Mouse (Mus musculus) kidney, adult 2 months (tissue): ENCODE data around the gene Cdk1. TPM values are rescaled to one million over a fixed set of nuclear protein-coding genes. Genes with fewer than 3 reads are reported as not detected.

Experiments
- DNase-seq: peaks from one replicate; pipeline ENCODE4 v3.0.0; 2021
- H3K27ac ChIP-seq: fragments of 200-500 bp; 2 replicates; pipeline ENCODE4 v1.5.1; 2012; ENCODE audit warnings: low read depth, low read length, control low read depth, inconsistent platforms; ENCODE audit not compliant: insufficient read depth
- H3K27me3 ChIP-seq: fragments of 200-500 bp; replicated peaks from 2 replicates; pipeline ENCODE4 v1.6.1; 2012; ENCODE audit warnings: mild to moderate bottlenecking, moderate library complexity, low read length, inconsistent platforms; ENCODE audit not compliant: control insufficient read depth, insufficient read depth
- H3K36me3 ChIP-seq: fragments of 200-500 bp; 2 replicates; pipeline ENCODE4 v1.6.1; 2012; ENCODE audit warnings: mild to moderate bottlenecking, moderate library complexity, low read length, inconsistent platforms; ENCODE audit not compliant: control insufficient read depth, insufficient read depth
- H3K4me1 ChIP-seq: fragments of 200-500 bp; 2 replicates; pipeline ENCODE4 v1.6.1; 2011; ENCODE audit warnings: low read length; ENCODE audit not compliant: control insufficient read depth, insufficient read depth
- H3K4me3 ChIP-seq: fragments of 200-500 bp; 2 replicates; pipeline ENCODE4 v1.5.1; 2011; ENCODE audit warnings: mild to moderate bottlenecking, low read depth, low read length, control low read depth; ENCODE audit not compliant: insufficient read depth
- CTCF ChIP-seq: fragments of 200-500 bp; conservative IDR thresholded peaks from 2 replicates; pipeline ENCODE4 v1.5.1; 2011; ENCODE audit warnings: low read depth, mild to moderate bottlenecking, control low read depth, low read length, moderate library complexity, mixed read lengths; ENCODE audit not compliant: insufficient read depth, insufficient read length
- POLR2A ChIP-seq: fragments of 200-500 bp; IDR thresholded peaks from one replicate; pipeline ENCODE4 v1.6.1; 2011; ENCODE audit warnings: low read depth, low read length, control low read depth
- WGBS: fragments of 180-500 bp; shearing (Covaris S2); methylation state at CpG from one replicate; pipeline ENCODE4 v1.1.7; 2018; 5-methylcytosine and 5-hydroxymethylcytosine counted together
- polyA plus RNA-seq: library from polyadenylated mRNA; depleted of rRNA; stranded (reverse); fragments of >200 nt; gene quantifications from 2 replicates; pipeline ENCODE4 v1.2.3, GENCODE M21; 2012; rRNA removed

The Cdk1 gene
- polyA plus RNA-seq, 1 experiment: 2.6 TPM

- Histone ChIP-seq H3K27ac (no peak overlapping the region), H3K27me3 (no peaks in the 10 kb centered on the region), H3K4me3 (no peak overlapping the region), H3K4me1 (no peaks in the 10 kb centered on the region), H3K36me3 (no peaks in the 10 kb centered on the region)
- WGBS: 77% methylated on average over 9 of the region's 9 CpGs
- TF ChIP-seq CTCF: no peak
- TF ChIP-seq POLR2A: no peak
- DNase-seq: no peak
Measured at GRCm38 (mm10) chr10:69295919-69296318, 56.8 kb downstream of the Cdk1 start.

DNA sequence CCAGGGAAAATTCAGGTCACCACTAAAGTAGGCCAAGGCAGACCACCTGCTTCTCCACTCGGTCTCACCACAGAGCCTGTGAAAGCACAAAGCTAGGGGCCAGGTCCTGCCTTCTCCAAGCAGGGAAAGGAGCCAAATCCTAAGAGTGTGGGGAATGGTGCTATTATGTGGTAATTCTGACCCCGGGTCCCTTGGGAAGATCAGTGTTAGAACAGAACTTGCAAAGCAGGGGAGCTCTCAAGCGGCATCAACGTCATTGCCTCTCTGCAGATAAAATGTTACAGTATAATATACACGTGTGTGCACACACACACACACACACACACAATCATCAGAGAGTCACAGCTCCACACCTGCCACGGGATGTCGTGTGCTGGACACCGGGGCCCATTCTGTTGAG lies 62.0 kb downstream of the Cdk1 start:
- no peak for DNase-seq
- TF ChIP-seq POLR2A: no peak
- TF ChIP-seq CTCF: no peak
- 92% methylated on average over 8 of the region's 8 CpGs for WGBS
- Histone ChIP-seq H3K27me3 (no peaks in the 10 kb centered on the region), H3K36me3 (no peaks in the 10 kb centered on the region; the same call in none of the 2 replicates), H3K27ac (no peak overlapping the region), H3K4me3 (no peak overlapping the region), H3K4me1 (no peaks in the 10 kb centered on the region)

- no peak for TF ChIP-seq CTCF
- no peak for TF ChIP-seq POLR2A
- Histone ChIP-seq H3K36me3 (no peaks in the 10 kb centered on the region; the same call in none of the 2 replicates), H3K4me3 (no peak overlapping the region), H3K27me3 (no peaks in the 10 kb centered on the region), H3K4me1 (no peaks in the 10 kb centered on the region), H3K27ac (no peak overlapping the region)
- no peak for DNase-seq
- 96% methylated on average over 6 of the region's 6 CpGs for WGBS
Measured at GRCm38 (mm10) chr10:69288720-69289119, 64.0 kb downstream of the Cdk1 start.

- H3K36me3 ChIP-seq: no peaks in the 10 kb centered on the region; the same call in none of the 2 replicates
- H3K27ac ChIP-seq: no peak overlapping the region
- WGBS: 58% methylated on average over 4 of the region's 4 CpGs
- H3K4me3 ChIP-seq: no peak overlapping the region
- no peaks in the 10 kb centered on the region for H3K27me3 ChIP-seq
- H3K4me1 ChIP-seq: no peaks in the 10 kb centered on the region
- TF ChIP-seq CTCF (no peak), POLR2A (no peak)
- DNase-seq: no peak
Measured at GRCm38 (mm10) chr10:69288086-69288485, 64.7 kb downstream of the Cdk1 start.

- no peak overlapping the region for H3K4me3 ChIP-seq
- no peak for TF ChIP-seq POLR2A
- no peaks in the 10 kb centered on the region for H3K4me1 ChIP-seq
- 90% methylated on average over 3 of the region's 3 CpGs for WGBS
- no peak overlapping the region for H3K27ac ChIP-seq
- H3K27me3 ChIP-seq: no peaks in the 10 kb centered on the region
- no peaks in the 10 kb centered on the region; the same call in none of the 2 replicates for H3K36me3 ChIP-seq
- DNase-seq: no peak
Measured at GRCm38 (mm10) chr10:69286939-69287338, 65.8 kb downstream of the Cdk1 start.

Other genes starting within 250 kb of the Cdk1 start
- gene Rhobtb1, start 201.5 kb downstream of the Cdk1 start, polyA plus RNA-seq: 17.0 and 20.6 TPM in 2 replicates
- 0.94 and 1.1 TPM in 2 replicates for gene A930033H14Rik, start 139.8 kb downstream of the Cdk1 start, polyA plus RNA-seq
- 37.3 and 39.1 TPM in 2 replicates for gene Ank3, start 45.8 kb upstream of the Cdk1 start, polyA plus RNA-seq